Mouse (Mus musculus) heart, embryonic 13.5 days (tissue): ENCODE measurements around the gene Maf. TPM values are rescaled to one million over a fixed set of nuclear protein-coding genes. Genes with fewer than 3 reads are reported as not detected.

Experiments used
- ATAC-seq: fragments of 200-750 bp; cut with Nextera tagmentation; 2 replicates; pipeline ENCODE4 v1.8.0; 2017; ENCODE audit warnings: moderate TSS enrichment; ENCODE audit not compliant: insufficient number of reproducible peaks, low FRiP score, low TSS enrichment; ENCODE audit errors: extremely low read depth
- H3K27ac ChIP-seq: fragments of 300-500 bp; sonication (generic); replicated peaks from 2 replicates; pipeline ENCODE4 v1.5.1; 2015; ENCODE audit warnings: moderate library complexity, mild to moderate bottlenecking, inconsistent platforms
- H3K27me3 ChIP-seq: fragments of 300-500 bp; sonication (generic); replicated peaks from 2 replicates; pipeline ENCODE4 v1.6.1; 2015; ENCODE audit warnings: mild to moderate bottlenecking, inconsistent platforms
- H3K36me3 ChIP-seq: fragments of 300-500 bp; sonication (generic); 2 replicates; pipeline ENCODE4 v1.6.1; 2015; ENCODE audit warnings: mild to moderate bottlenecking, inconsistent platforms
- H3K4me1 ChIP-seq: fragments of 300-500 bp; sonication (generic); 2 replicates; pipeline ENCODE4 v1.6.1; 2015; ENCODE audit warnings: inconsistent platforms
- H3K4me2 ChIP-seq: fragments of 300-500 bp; sonication (generic); 2 replicates; pipeline ENCODE4 v1.6.1; 2015; ENCODE audit warnings: inconsistent platforms, mild to moderate bottlenecking, moderate library complexity
- H3K4me3 ChIP-seq: fragments of 300-500 bp; sonication (generic); 2 replicates; pipeline ENCODE4 v1.5.1; 2015; ENCODE audit warnings: moderate library complexity, mild to moderate bottlenecking, inconsistent platforms
- H3K9ac ChIP-seq: fragments of 300-500 bp; sonication (generic); 2 replicates; pipeline ENCODE4 v1.6.1; 2015; ENCODE audit warnings: inconsistent platforms, mild to moderate bottlenecking, moderate library complexity
- H3K9me3 ChIP-seq: fragments of 300-500 bp; sonication (generic); 2 replicates; pipeline ENCODE4 v1.6.1; 2016; ENCODE audit warnings: inconsistent platforms
- WGBS: fragments of 180-500 bp; shearing (Covaris S2); methylation state at CpG from one replicate; pipeline ENCODE4 v1.1.7; 2015; ENCODE audit warnings: mixed read lengths; 5-methylcytosine and 5-hydroxymethylcytosine counted together
- polyA plus RNA-seq: library from polyadenylated mRNA; unstranded; fragments of >200 nt; fragmentation: Nextera tagmentation; extraction: Ambion mirVana; gene quantifications from 2 replicates; pipeline ENCODE4 v1.2.1, GENCODE M21; 2015

Maf gene
- polyA plus RNA-seq, 1 experiment from 2014 or later = 3.3 TPM

GRCm38 (mm10) chr8:115732401-115732800 is 24.8 kb upstream of the Maf start:
- WGBS = 88% methylated on average over 5 of the region's 6 CpGs
- Histone ChIP-seq H3K36me3 (no peaks in the 10 kb centered on the region), H3K4me3 (no peak overlapping the region), H3K27ac (no peak overlapping the region), H3K27me3 (no peaks in the 10 kb centered on the region), H3K4me2 (no peak overlapping the region), H3K9me3 (no peaks in the 10 kb centered on the region), H3K4me1 (no peaks in the 10 kb centered on the region), H3K9ac (no peak overlapping the region)
- no peak for ATAC-seq

- H3K27ac ChIP-seq = no peak overlapping the region
- no peaks in the 10 kb centered on the region for H3K4me1 ChIP-seq
- no peak overlapping the region for H3K4me3 ChIP-seq
- no peak overlapping the region for H3K9ac ChIP-seq
- H3K27me3 ChIP-seq = 0 out of 2 replicates have a peak, but pooled peaks cover 7% of the 10 kb centered on the region
- WGBS = 76% methylated on average over 3 of the region's 3 CpGs
- H3K36me3 ChIP-seq = no peaks in the 10 kb centered on the region
- no peaks in the 10 kb centered on the region for H3K9me3 ChIP-seq
- no peak for ATAC-seq
- H3K4me2 ChIP-seq = no peak overlapping the region
These were observed 19.2 kb upstream of the Maf start for GRCm38 (mm10) chr8:115726807-115727206.

DNA sequence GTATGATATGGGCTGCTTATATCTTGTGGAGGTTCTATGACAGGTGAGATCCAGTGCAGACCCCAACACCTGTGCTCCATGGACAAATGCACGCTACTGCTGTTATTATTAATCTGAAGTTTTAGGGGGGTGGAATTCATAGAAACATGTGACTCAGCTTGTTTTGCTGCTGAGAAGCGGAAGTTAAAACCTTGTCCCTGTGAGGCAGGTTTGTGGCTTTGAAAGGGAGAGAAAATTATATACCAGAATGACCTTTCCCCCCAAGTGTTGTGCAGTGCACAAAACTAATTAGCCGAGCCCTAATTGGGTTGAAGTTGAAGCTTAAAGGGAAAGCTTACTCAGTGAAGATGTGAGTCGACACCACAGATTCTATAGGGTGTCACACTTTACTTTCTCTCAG is 18.6 kb upstream of the Maf start:
- H3K9ac ChIP-seq = no peak overlapping the region
- no peak overlapping the region for H3K27ac ChIP-seq
- H3K4me3 ChIP-seq = no peak overlapping the region
- H3K36me3 ChIP-seq = no peaks in the 10 kb centered on the region
- H3K27me3 ChIP-seq = 0 out of 2 replicates have a peak, but pooled peaks cover 7% of the 10 kb centered on the region
- H3K4me1 ChIP-seq = no peaks in the 10 kb centered on the region
- WGBS = 74% methylated on average over 4 of the region's 4 CpGs
- H3K9me3 ChIP-seq = no peaks in the 10 kb centered on the region
- ATAC-seq = no peak
- H3K4me2 ChIP-seq = no peak overlapping the region

- H3K9ac ChIP-seq = no peak overlapping the region
- no peak overlapping the region for H3K27ac ChIP-seq
- H3K4me3 ChIP-seq = no peak overlapping the region
- 66% methylated on average over 7 of the region's 7 CpGs for WGBS
- peaks cover 13% of the 10 kb centered on the region; the same call in 1 of the 2 replicates for H3K27me3 ChIP-seq
- H3K4me1 ChIP-seq = no peaks in the 10 kb centered on the region
- no peak overlapping the region for H3K4me2 ChIP-seq
- no peak for ATAC-seq
- no peaks in the 10 kb centered on the region for H3K36me3 ChIP-seq
- H3K9me3 ChIP-seq = no peaks in the 10 kb centered on the region
These were observed 11.5 kb upstream of the Maf start for GRCm38 (mm10) chr8:115719126-115719525.

DNA sequence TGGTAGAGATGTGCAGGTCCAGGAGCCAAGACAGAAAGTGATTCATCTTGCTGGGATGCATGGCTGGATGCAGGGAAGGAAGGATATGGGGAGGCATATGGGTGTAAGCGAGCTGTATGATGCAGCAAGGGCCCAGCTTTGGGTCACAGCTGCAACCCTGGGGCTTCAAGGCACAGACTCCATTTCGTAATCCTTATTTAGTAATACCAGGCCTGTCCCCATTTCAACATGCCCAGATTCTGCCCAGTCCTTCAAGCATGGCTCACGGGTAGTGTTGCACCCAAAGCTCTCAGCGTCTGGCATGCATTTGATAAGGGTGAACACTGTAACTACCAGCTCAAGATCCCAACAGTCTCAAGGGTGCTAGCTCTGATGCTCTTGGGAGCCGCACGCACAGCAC is 11.0 kb upstream of the Maf start:
- H3K27ac ChIP-seq = no peak overlapping the region
- H3K36me3 ChIP-seq = no peaks in the 10 kb centered on the region
- peaks cover 15% of the 10 kb centered on the region; the same call in 1 of the 2 replicates for H3K27me3 ChIP-seq
- no peaks in the 10 kb centered on the region for H3K4me1 ChIP-seq
- WGBS = 72% methylated on average over 6 of the region's 6 CpGs
- ATAC-seq = no peak
- H3K4me3 ChIP-seq = no peak overlapping the region
- H3K9ac ChIP-seq = no peak overlapping the region
- no peak overlapping the region for H3K4me2 ChIP-seq
- H3K9me3 ChIP-seq = no peaks in the 10 kb centered on the region

GRCm38 (mm10) chr8:115715262-115715661 is 7.7 kb upstream of the Maf start:
- H3K4me1 ChIP-seq = no peaks in the 10 kb centered on the region
- H3K36me3 ChIP-seq = no peaks in the 10 kb centered on the region
- H3K4me2 ChIP-seq = no peak overlapping the region
- no peak overlapping the region for H3K27ac ChIP-seq
- peaks cover 39% of the 10 kb centered on the region for H3K27me3 ChIP-seq
- no peak for ATAC-seq
- H3K9ac ChIP-seq = no peak overlapping the region
- no peak overlapping the region for H3K4me3 ChIP-seq
- WGBS = 77% methylated on average over 4 of the region's 4 CpGs
- H3K9me3 ChIP-seq = no peaks in the 10 kb centered on the region

DNA sequence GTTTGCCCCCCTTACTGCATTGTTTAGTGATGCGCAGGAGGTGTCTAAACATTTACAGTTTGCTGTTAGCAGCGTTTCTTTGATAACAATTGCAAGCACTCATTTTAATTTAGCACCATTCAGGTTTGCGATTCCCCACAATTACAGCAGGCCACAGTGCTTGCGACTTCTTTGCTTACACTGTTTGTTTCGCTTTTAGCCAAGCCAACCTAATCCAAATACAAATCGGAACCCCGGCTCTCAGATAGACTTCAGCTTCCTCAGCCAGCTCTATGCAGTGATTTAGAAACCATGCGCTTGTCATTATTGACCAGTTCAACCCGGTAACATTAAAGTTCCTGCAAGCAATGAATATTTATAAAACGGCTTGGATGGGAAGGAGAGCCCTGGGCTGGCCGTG is 3.5 kb upstream of the Maf start:
- H3K4me2 ChIP-seq = no peak overlapping the region
- ATAC-seq = no peak
- 67% methylated on average over 11 of the region's 11 CpGs for WGBS

GRCm38 (mm10) chr8:115709931-115710330 is 2.3 kb upstream of the Maf start:
- ATAC-seq = no peak
- no peak overlapping the region for H3K4me2 ChIP-seq
- H3K27ac ChIP-seq = no peak overlapping the region
- H3K36me3 ChIP-seq = no peaks in the 10 kb centered on the region
- peaks cover 16% of the 10 kb centered on the region for H3K4me1 ChIP-seq
- H3K9ac ChIP-seq = no peak overlapping the region
- no peak overlapping the region for H3K4me3 ChIP-seq
- peaks cover 39% of the 10 kb centered on the region for H3K27me3 ChIP-seq
- 56% methylated on average over 8 of the region's 8 CpGs for WGBS
- H3K9me3 ChIP-seq = no peaks in the 10 kb centered on the region

More for the DNA sequence above, 3.5 kb upstream of the Maf start:
- no peaks in the 10 kb centered on the region for H3K9me3 ChIP-seq
- H3K9ac ChIP-seq = no peak overlapping the region
- peaks cover 39% of the 10 kb centered on the region for H3K27me3 ChIP-seq
- H3K4me3 ChIP-seq = no peak overlapping the region
- H3K4me1 ChIP-seq = peaks cover 13% of the 10 kb centered on the region
- no peaks in the 10 kb centered on the region for H3K36me3 ChIP-seq
- H3K27ac ChIP-seq = no peak overlapping the region

DNA sequence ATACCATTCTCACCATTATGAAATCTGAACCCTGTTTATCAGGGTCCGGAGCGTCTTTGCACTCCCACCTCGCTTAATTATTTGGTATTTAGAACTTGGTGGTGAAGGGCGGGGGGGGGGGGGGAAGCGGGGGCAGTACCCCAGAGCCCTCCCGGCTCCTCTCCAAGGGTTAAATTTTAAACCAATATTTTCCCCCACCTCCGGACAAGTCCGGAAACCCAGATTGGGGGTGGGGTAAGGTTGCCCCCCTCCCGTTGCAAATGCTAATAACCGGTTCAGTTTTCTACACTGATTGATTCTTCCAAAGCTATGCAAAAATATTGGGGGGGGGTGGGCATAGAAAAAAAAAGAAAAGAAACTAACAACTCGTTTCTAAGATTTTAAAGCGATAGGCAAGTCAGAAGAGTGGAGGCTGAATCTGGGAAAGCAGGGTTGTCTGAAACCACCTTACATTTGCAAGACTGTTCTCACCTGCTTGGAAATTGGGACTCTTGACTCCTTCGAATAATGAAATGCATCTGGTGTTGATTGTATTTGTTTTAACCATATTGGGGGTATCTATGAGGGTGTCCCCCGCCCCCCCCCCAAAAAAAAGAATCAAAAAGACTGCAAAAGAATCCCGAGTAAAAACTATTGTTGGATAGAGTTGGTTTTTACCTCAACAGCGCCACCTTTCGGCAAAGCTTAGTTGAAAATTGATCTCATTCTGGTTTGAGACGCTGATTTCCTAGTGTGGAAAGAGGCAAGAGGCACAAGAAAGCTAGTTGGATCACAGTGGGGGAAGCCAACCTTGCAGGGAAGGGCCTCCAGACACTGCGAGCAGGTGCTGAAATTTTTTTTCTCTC is 1.6 kb upstream of the Maf start:
- H3K27ac ChIP-seq = no peak overlapping the region
- ATAC-seq = no peak
- no peaks in the 10 kb centered on the region for H3K36me3 ChIP-seq
- H3K9me3 ChIP-seq = no peaks in the 10 kb centered on the region
- peaks cover 16% of the 10 kb centered on the region for H3K4me1 ChIP-seq
- H3K4me2 ChIP-seq = peak overlapping the region; percentile 97
- peak overlapping the region; percentile 78 for H3K4me3 ChIP-seq
- peak overlapping the region; percentile 88 for H3K9ac ChIP-seq
- H3K27me3 ChIP-seq = peaks cover 39% of the 10 kb centered on the region
- under 1% methylated on average over 18 of the region's 19 CpGs for WGBS

- Histone ChIP-seq H3K36me3 (no peaks in the 10 kb centered on the region), H3K27ac (peak overlapping the region; percentile 86), H3K4me2 (peak overlapping the region; percentile 97), H3K4me1 (peaks cover 16% of the 10 kb centered on the region), H3K9me3 (no peaks in the 10 kb centered on the region), H3K9ac (peak overlapping the region; percentile 88), H3K4me3 (peak overlapping the region; percentile 78), H3K27me3 (peaks cover 24% of the 10 kb centered on the region)
- ATAC-seq = peak; percentile 49
- 1% methylated on average over 71 of the region's 76 CpGs for WGBS
These were observed 498 bp downstream of the Maf start for GRCm38 (mm10) chr8:115706861-115707730.

DNA sequence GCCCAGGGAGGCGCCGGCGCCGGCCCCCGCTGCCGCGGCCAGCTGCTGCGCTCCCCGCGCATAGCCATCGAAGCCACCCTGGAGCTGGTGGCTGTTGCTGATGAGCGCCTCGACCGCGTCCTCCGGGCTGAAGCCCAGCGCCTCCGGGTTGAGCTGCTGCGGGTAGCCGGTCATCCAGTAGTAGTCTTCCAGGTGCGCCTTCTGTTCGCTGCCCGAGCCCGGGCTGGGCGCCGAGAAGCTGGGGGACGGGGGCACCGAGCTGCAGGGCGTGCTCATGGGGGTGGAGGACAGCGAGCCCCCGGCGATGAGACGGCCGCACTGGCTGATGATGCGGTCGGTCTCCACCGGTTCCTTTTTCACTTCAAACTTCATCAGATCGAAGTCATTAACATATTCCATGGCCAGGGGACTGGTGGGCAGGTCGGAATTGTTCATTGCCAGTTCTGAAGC is 1.2 kb downstream of the Maf start:
- ATAC-seq = no peak
- WGBS = 1% methylated on average over 39 of the region's 39 CpGs

More for the DNA sequence above, 1.2 kb downstream of the Maf start:
- H3K9ac ChIP-seq = peak overlapping the region; percentile 88
- H3K4me1 ChIP-seq = peaks cover 16% of the 10 kb centered on the region
- H3K4me2 ChIP-seq = peak overlapping the region; percentile 97
- H3K4me3 ChIP-seq = peak overlapping the region; percentile 78
- no peaks in the 10 kb centered on the region for H3K36me3 ChIP-seq
- H3K9me3 ChIP-seq = no peaks in the 10 kb centered on the region
- H3K27ac ChIP-seq = peak overlapping the region; percentile 86
- peaks cover 18% of the 10 kb centered on the region for H3K27me3 ChIP-seq
